Mouse (Mus musculus) E14TG2a.4 (cell line): ENCODE results near the gene Mphosph10.

ENCODE experiments used
- H3K27me3 ChIP-seq: 2 replicates; pipeline ENCODE4 v1.6.1; 2014; ENCODE audit warnings: low read length, control low read depth; ENCODE audit not compliant: insufficient read depth
- H3K36me3 ChIP-seq: 2 replicates; pipeline ENCODE4 v1.6.1; 2014; ENCODE audit warnings: low read length, control low read depth; ENCODE audit not compliant: insufficient read depth
- H3K4me1 ChIP-seq: replicated peaks from 2 replicates; pipeline ENCODE4 v1.6.1; 2014; ENCODE audit warnings: low read depth, low read length, control low read depth
- H3K4me3 ChIP-seq: replicated peaks from 2 replicates; pipeline ENCODE4 v1.5.1; 2014; ENCODE audit warnings: mild to moderate bottlenecking, low read length
- H3K9me3 ChIP-seq: 2 replicates; pipeline ENCODE4 v1.6.1; 2014; ENCODE audit warnings: low read length, control low read depth
- CTCF ChIP-seq: conservative IDR thresholded peaks from 2 replicates; pipeline ENCODE4 v1.5.1; 2014; ENCODE audit warnings: low read length
- NANOG ChIP-seq: IDR thresholded peaks from 2 replicates; pipeline ENCODE4 v1.6.1; 2014; ENCODE audit warnings: borderline replicate concordance, low read length, mixed read lengths
- POU5F1 ChIP-seq: IDR thresholded peaks from 2 replicates; pipeline ENCODE4 v1.6.1; 2014; ENCODE audit warnings: low read length, borderline replicate concordance

Gene Mphosph10

DNA sequence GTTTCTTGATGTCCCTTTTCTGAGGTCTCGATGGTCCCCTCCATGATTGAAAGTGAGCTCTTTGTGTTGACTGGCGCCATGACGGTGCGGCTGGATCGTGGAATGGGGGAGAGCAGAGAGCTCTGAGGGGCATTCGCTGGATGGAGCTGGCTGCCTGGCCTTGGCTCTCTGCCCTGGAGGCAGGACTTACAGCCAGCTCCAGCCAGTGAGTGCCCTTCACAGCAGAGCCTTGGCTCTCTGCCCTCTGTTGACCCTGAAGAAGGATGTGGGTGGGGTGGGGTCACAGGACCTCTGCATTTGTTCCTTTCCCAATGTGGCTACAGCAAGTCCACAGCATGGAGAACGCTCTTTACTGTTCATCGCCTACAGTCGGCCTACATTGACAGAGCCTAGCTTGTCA is 34.7 kb downstream of the Mphosph10 start:
- H3K4me3 ChIP-seq: no peak overlapping the region
- peaks cover 59% of the 10 kb centered on the region for H3K36me3 ChIP-seq
- H3K27me3 ChIP-seq: no peaks in the 10 kb centered on the region
- TF ChIP-seq NANOG: no peak
- no peak for TF ChIP-seq POU5F1
- no peak for TF ChIP-seq CTCF
- H3K4me1 ChIP-seq: peaks cover 18% of the 10 kb centered on the region
- no peaks in the 10 kb centered on the region for H3K9me3 ChIP-seq

DNA sequence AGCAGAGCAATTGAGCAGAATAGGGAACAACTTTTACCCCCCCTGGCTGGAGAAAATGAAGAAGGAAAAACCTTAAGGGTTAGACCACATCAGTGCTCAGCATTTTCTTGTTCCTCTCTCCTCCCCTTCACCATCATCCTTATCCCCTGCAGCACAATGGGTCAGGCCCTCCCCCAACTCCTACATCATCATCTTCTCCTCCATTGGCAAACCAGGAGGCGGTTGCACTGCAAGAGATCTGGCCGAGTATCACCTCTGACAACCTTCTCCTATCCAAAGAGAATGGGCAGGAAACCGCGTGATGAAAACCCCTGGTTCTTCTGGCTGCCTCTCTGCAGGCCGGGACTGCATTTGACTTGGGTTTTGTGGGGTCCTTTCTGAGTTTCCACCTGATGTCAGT is 35.4 kb downstream of the Mphosph10 start:
- TF ChIP-seq POU5F1: no peak
- TF ChIP-seq NANOG: no peak
- no peak for TF ChIP-seq CTCF
- Histone ChIP-seq H3K9me3 (no peaks in the 10 kb centered on the region), H3K4me1 (peaks cover 18% of the 10 kb centered on the region)

GRCm38 (mm10) chr7:64354206-64354605 is 37.9 kb downstream of the Mphosph10 start:
- Histone ChIP-seq H3K36me3 (peaks cover 54% of the 10 kb centered on the region), H3K27me3 (no peaks in the 10 kb centered on the region), H3K9me3 (no peaks in the 10 kb centered on the region), H3K4me1 (peaks cover 7% of the 10 kb centered on the region; the same call in 1 of the 2 replicates), H3K4me3 (no peak overlapping the region)
- TF ChIP-seq POU5F1: no peak
- no peak for TF ChIP-seq CTCF
- TF ChIP-seq NANOG: no peak

More for the DNA sequence above, 35.4 kb downstream of the Mphosph10 start:
- H3K27me3 ChIP-seq: no peaks in the 10 kb centered on the region
- H3K4me3 ChIP-seq: no peak overlapping the region
- peaks cover 53% of the 10 kb centered on the region for H3K36me3 ChIP-seq

DNA sequence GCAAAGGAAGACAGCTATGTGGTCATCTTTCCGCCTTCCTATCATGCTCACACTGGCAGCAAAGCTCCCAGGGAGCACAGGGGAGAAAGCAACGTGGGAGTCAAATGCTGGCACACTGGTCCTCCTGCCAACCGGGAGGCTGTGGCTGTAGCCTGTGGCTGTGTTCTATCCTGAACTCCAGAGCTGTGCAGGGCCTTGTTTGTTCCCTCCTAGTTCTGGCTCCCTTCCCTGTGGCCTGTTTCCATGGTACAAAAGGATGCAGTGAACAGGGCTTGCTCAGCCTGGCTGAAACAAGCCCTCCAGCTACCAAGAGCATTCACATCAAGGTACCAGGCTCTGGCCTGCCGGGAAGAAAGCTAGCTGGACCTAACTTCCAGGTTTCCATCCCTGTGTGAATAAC is 41.0 kb downstream of the Mphosph10 start:
- peaks cover 51% of the 10 kb centered on the region for H3K36me3 ChIP-seq
- no peaks in the 10 kb centered on the region for H3K4me1 ChIP-seq
- H3K9me3 ChIP-seq: no peaks in the 10 kb centered on the region
- H3K4me3 ChIP-seq: no peak overlapping the region
- TF ChIP-seq CTCF (no peak), NANOG (no peak), POU5F1 (no peak)
- H3K27me3 ChIP-seq: no peaks in the 10 kb centered on the region

- no peaks in the 10 kb centered on the region for H3K9me3 ChIP-seq
- peaks cover 57% of the 10 kb centered on the region for H3K36me3 ChIP-seq
- TF ChIP-seq CTCF (no peak), NANOG (no peak), POU5F1 (no peak)
- no peaks in the 10 kb centered on the region for H3K27me3 ChIP-seq
- no peaks in the 10 kb centered on the region for H3K4me1 ChIP-seq
- H3K4me3 ChIP-seq: no peak overlapping the region
These were observed 42.8 kb downstream of the Mphosph10 start for GRCm38 (mm10) chr7:64349147-64349861.

DNA sequence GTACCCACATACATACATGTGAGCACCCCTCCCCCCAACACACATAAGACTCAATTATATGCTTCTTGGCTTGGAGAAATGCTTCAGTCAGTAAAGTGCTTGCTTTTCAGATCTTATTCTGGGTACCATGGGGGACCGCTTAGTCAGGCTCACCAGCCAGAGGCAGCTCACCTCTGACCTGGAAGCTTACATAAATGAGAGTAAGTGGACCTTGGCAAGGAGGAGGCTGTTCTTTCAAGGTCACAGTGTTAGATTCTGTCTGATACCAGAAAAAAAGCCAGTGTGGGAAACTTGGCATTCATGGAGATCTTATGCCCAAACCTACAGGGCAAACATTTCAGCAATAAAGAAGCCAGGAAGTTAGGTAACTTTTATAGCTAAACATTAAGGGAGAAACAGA is 44.3 kb downstream of the Mphosph10 start:
- Histone ChIP-seq H3K4me1 (no peaks in the 10 kb centered on the region), H3K36me3 (peaks cover 44% of the 10 kb centered on the region), H3K27me3 (no peaks in the 10 kb centered on the region), H3K4me3 (no peak overlapping the region), H3K9me3 (no peaks in the 10 kb centered on the region)
- TF ChIP-seq CTCF: no peak
- TF ChIP-seq NANOG: no peak
- TF ChIP-seq POU5F1: no peak

GRCm38 (mm10) chr7:64332686-64333085 is 59.4 kb downstream of the Mphosph10 start:
- peaks cover 3% of the 10 kb centered on the region for H3K4me1 ChIP-seq
- H3K4me3 ChIP-seq: no peak overlapping the region
- no peaks in the 10 kb centered on the region for H3K27me3 ChIP-seq
- peaks cover 31% of the 10 kb centered on the region for H3K36me3 ChIP-seq
- TF ChIP-seq CTCF (no peak), NANOG (no peak), POU5F1 (no peak)
- H3K9me3 ChIP-seq: no peaks in the 10 kb centered on the region

GRCm38 (mm10) chr7:64331309-64331708 is 60.8 kb downstream of the Mphosph10 start:
- TF ChIP-seq NANOG (no peak), POU5F1 (no peak), CTCF (no peak)
- H3K4me3 ChIP-seq: no peak overlapping the region
- peaks cover 4% of the 10 kb centered on the region for H3K4me1 ChIP-seq
- H3K9me3 ChIP-seq: 0 out of 2 replicates have a peak, but pooled peaks cover 2% of the 10 kb centered on the region
- peaks cover 21% of the 10 kb centered on the region for H3K36me3 ChIP-seq
- no peaks in the 10 kb centered on the region for H3K27me3 ChIP-seq

GRCm38 (mm10) chr7:64327486-64327885 is 64.6 kb downstream of the Mphosph10 start:
- H3K4me1 ChIP-seq: peaks cover 4% of the 10 kb centered on the region
- H3K9me3 ChIP-seq: 0 out of 2 replicates have a peak, but pooled peaks cover 2% of the 10 kb centered on the region

More at GRCm38 (mm10) chr7:64327486-64327885, 64.6 kb downstream of the Mphosph10 start:
- Histone ChIP-seq H3K4me3 (no peak overlapping the region), H3K36me3 (peaks cover 6% of the 10 kb centered on the region), H3K27me3 (no peaks in the 10 kb centered on the region)
- no peak for TF ChIP-seq POU5F1
- no peak for TF ChIP-seq NANOG
- no peak for TF ChIP-seq CTCF
